Mouse (Mus musculus): ENCODE measurements at regions not wholly inside any gene's neighbourhood (a gene's known extent, or its start where the extent isn't known, plus 50 kb on each side); places are given as distances from the start of the nearest gene placed in this dataset.

- TF ChIP-seq CTCF (IDR thresholded peaks at IDR 0.05; ENCODE audit: low read depth, low read length) = no peak
- no peak for TF ChIP-seq POLR2A (IDR thresholded peaks at IDR 0.05; ENCODE audit: extremely low read depth, insufficient read depth, low read length)
These were observed 318.2 kb upstream of the Sash1 start for GRCm38 (mm10) chr10:9204096-9204495.
